Mouse (Mus musculus) layer of hippocampus, adult 8-10 months (tissue): ENCODE measurements around the gene Kctd2. TPM values are rescaled to one million over a fixed set of nuclear protein-coding genes. Genes with fewer than 3 reads are reported as not detected.
"Not testable (repeated sequence)": the region's sequence is repeated elsewhere in the genome, so short reads cannot be mapped to it uniquely, and the experiment has no call there.

Experiments used
- DNase-seq, 2 experiments: peaks; one replicate each; pipeline ENCODE4 v3.0.0; 2022; ENCODE audit warnings: low spot score in 2 of 2
- total RNA-seq, 4 experiments: library from RNA; stranded (reverse); gene quantifications; 2 replicates each; pipeline ENCODE4 v1.2.4; 2022

Kctd2 gene
- total RNA-seq, 4 experiments from 2014 or later = 67.4 to 74.9 (median 71.2) TPM

- no peak for DNase-seq
These were observed 19.4 kb downstream of the Kctd2 start for GRCm38 (mm10) chr11:115439326-115439725.

- DNase-seq = no peak
These were observed 20.1 kb downstream of the Kctd2 start, which contains the start of gene Trim80 for GRCm38 (mm10) chr11:115439906-115440595. Gene Trim80, plus strand, starts transcription at chr11:115440545.

- no peak for DNase-seq
These were observed 21.5 kb downstream of the Kctd2 start for GRCm38 (mm10) chr11:115441417-115441816.

- no peak for DNase-seq
These were observed 27.0 kb downstream of the Kctd2 start for GRCm38 (mm10) chr11:115446906-115447305.

GRCm38 (mm10) chr11:115447321-115447885 is 27.5 kb downstream of the Kctd2 start:
- DNase-seq = no peak

GRCm38 (mm10) chr11:115448075-115448474 is 28.1 kb downstream of the Kctd2 start:
- DNase-seq = no peak

GRCm38 (mm10) chr11:115448998-115449397 is 29.1 kb downstream of the Kctd2 start:
- DNase-seq = no peak

GRCm38 (mm10) chr11:115450176-115450575 is 30.2 kb downstream of the Kctd2 start:
- DNase-seq = no peak

- DNase-seq = no peak
These were observed 31.9 kb downstream of the Kctd2 start for GRCm38 (mm10) chr11:115451781-115452241.

GRCm38 (mm10) chr11:115452281-115452860 is 32.4 kb downstream of the Kctd2 start:
- no peak for DNase-seq

GRCm38 (mm10) chr11:115453306-115453705 is 33.4 kb downstream of the Kctd2 start:
- no peak for DNase-seq

- DNase-seq = not testable (repeated sequence)
These were observed 34.9 kb downstream of the Kctd2 start for GRCm38 (mm10) chr11:115454822-115455221.

- DNase-seq = no peak
These were observed 35.7 kb downstream of the Kctd2 start for GRCm38 (mm10) chr11:115455619-115456018.

GRCm38 (mm10) chr11:115456182-115456581 is 36.3 kb downstream of the Kctd2 start:
- DNase-seq = no peak

- no peak for DNase-seq
These were observed 37.5 kb downstream of the Kctd2 start for GRCm38 (mm10) chr11:115457405-115457804.

GRCm38 (mm10) chr11:115460976-115461375 is 41.0 kb downstream of the Kctd2 start:
- DNase-seq = no peak

- no peak for DNase-seq
These were observed 41.9 kb downstream of the Kctd2 start for GRCm38 (mm10) chr11:115461846-115462242.

- no peak for DNase-seq
These were observed 42.4 kb downstream of the Kctd2 start, which contains the start of gene Slc16a5 for GRCm38 (mm10) chr11:115462243-115462891. Gene Slc16a5, plus strand, starts transcription at chr11:115462474.

- no peak for DNase-seq
These were observed 43.5 kb downstream of the Kctd2 start for GRCm38 (mm10) chr11:115463397-115463796.

GRCm38 (mm10) chr11:115464851-115465250 is 44.9 kb downstream of the Kctd2 start:
- no peak for DNase-seq

- no peak for DNase-seq
These were observed 47.3 kb downstream of the Kctd2 start for GRCm38 (mm10) chr11:115467217-115467618.

- DNase-seq = no peak
These were observed 52.3 kb downstream of the Kctd2 start for GRCm38 (mm10) chr11:115472183-115472582.
